Mouse (Mus musculus): ENCODE measurements at regions not wholly inside any gene's neighbourhood (a gene's known extent, or its start where the extent isn't known, plus 50 kb on each side); places are given as distances from the start of the nearest gene placed in this dataset.

GRCm38 (mm10) chr15:5693810-5694209 lies 449.8 kb upstream of the Ptger4 start:
- no peaks in the 10 kb centered on the region for H3K36me3 ChIP-seq (ENCODE audit: control insufficient read depth, insufficient read depth, low read length)
- no peaks in the 10 kb centered on the region for H3K27me3 ChIP-seq (replicated peaks; ENCODE audit: control insufficient read depth, insufficient read depth, low read length)
- no peak overlapping the region for H3K27ac ChIP-seq (ENCODE audit: insufficient read depth, low read depth, low read length)
- DNase-seq = no peak
- WGBS = 87% methylated on average over 1 of the region's 1 CpGs
- no peak overlapping the region for H3K4me3 ChIP-seq (ENCODE audit: insufficient read depth, low read depth, low read length)
- no peak for TF ChIP-seq POLR2A (IDR thresholded peaks at IDR 0.05; ENCODE audit: low read depth, low read length)
- H3K4me1 ChIP-seq (ENCODE audit: control insufficient read depth, insufficient read depth, low read length) = no peaks in the 10 kb centered on the region

GRCm38 (mm10) chr15:5695015-5695414 lies 451.0 kb upstream of the Ptger4 start:
- H3K27ac ChIP-seq (ENCODE audit: insufficient read depth, low read depth, low read length) = no peak overlapping the region
- no peaks in the 10 kb centered on the region for H3K36me3 ChIP-seq (ENCODE audit: control insufficient read depth, insufficient read depth, low read length)
- no peak for DNase-seq
- 79% methylated on average over 3 of the region's 3 CpGs for WGBS
- no peaks in the 10 kb centered on the region for H3K4me1 ChIP-seq (ENCODE audit: control insufficient read depth, insufficient read depth, low read length)
- no peak overlapping the region for H3K4me3 ChIP-seq (ENCODE audit: insufficient read depth, low read depth, low read length)
- no peak for TF ChIP-seq CTCF (conservative IDR thresholded peaks at IDR 0.05; ENCODE audit: insufficient read depth, insufficient read length, low read depth, low read length)
- no peak for TF ChIP-seq POLR2A (IDR thresholded peaks at IDR 0.05; ENCODE audit: low read depth, low read length)
- no peaks in the 10 kb centered on the region for H3K27me3 ChIP-seq (replicated peaks; ENCODE audit: control insufficient read depth, insufficient read depth, low read length)

- DNase-seq = no peak
These were observed 464.5 kb upstream of the Ptger4 start for GRCm38 (mm10) chr15:5708454-5708853.

GRCm38 (mm10) chr15:5740658-5741057 lies 496.7 kb upstream of the Ptger4 start:
- Histone ChIP-seq H3K36me3 (ENCODE audit: control insufficient read depth, insufficient read depth, low read length) (no peaks in the 10 kb centered on the region), H3K27ac (ENCODE audit: insufficient read depth, low read depth, low read length) (no peak overlapping the region), H3K4me1 (ENCODE audit: control insufficient read depth, insufficient read depth, low read length) (no peaks in the 10 kb centered on the region), H3K27me3 (replicated peaks; ENCODE audit: control insufficient read depth, insufficient read depth, low read length) (no peaks in the 10 kb centered on the region), H3K4me3 (ENCODE audit: insufficient read depth, low read depth, low read length) (no peak overlapping the region)
- DNase-seq = no peak
- 11% methylated on average over 1 of the region's 1 CpGs for WGBS
- TF ChIP-seq POLR2A (IDR thresholded peaks at IDR 0.05; ENCODE audit: low read depth, low read length) (no peak), CTCF (conservative IDR thresholded peaks at IDR 0.05; ENCODE audit: insufficient read depth, insufficient read length, low read depth, low read length) (no peak)

More at GRCm38 (mm10) chr15:5708454-5708853, 464.5 kb upstream of the Ptger4 start:
- H3K4me3 ChIP-seq (ENCODE audit: insufficient read depth, low read depth, low read length) = no peak overlapping the region
- H3K27ac ChIP-seq (ENCODE audit: insufficient read depth, low read depth, low read length) = no peak overlapping the region
- TF ChIP-seq CTCF (conservative IDR thresholded peaks at IDR 0.05; ENCODE audit: insufficient read depth, insufficient read length, low read depth, low read length) (no peak), POLR2A (IDR thresholded peaks at IDR 0.05; ENCODE audit: low read depth, low read length) (no peak)
- WGBS = 80% methylated on average over 5 of the region's 5 CpGs
- H3K36me3 ChIP-seq (ENCODE audit: control insufficient read depth, insufficient read depth, low read length) = no peaks in the 10 kb centered on the region
- H3K4me1 ChIP-seq (ENCODE audit: control insufficient read depth, insufficient read depth, low read length) = no peaks in the 10 kb centered on the region
- H3K27me3 ChIP-seq (replicated peaks; ENCODE audit: control insufficient read depth, insufficient read depth, low read length) = no peaks in the 10 kb centered on the region

- no peak overlapping the region for H3K27ac ChIP-seq (ENCODE audit: insufficient read depth, low read depth, low read length)
- DNase-seq = no peak
- WGBS = 93% methylated on average over 5 of the region's 5 CpGs
- no peaks in the 10 kb centered on the region for H3K4me1 ChIP-seq (ENCODE audit: control insufficient read depth, insufficient read depth, low read length)
- H3K4me3 ChIP-seq (ENCODE audit: insufficient read depth, low read depth, low read length) = no peak overlapping the region
- no peaks in the 10 kb centered on the region for H3K36me3 ChIP-seq (ENCODE audit: control insufficient read depth, insufficient read depth, low read length)
- H3K27me3 ChIP-seq (replicated peaks; ENCODE audit: control insufficient read depth, insufficient read depth, low read length) = no peaks in the 10 kb centered on the region
- TF ChIP-seq POLR2A (IDR thresholded peaks at IDR 0.05; ENCODE audit: low read depth, low read length) = no peak
- no peak for TF ChIP-seq CTCF (conservative IDR thresholded peaks at IDR 0.05; ENCODE audit: insufficient read depth, insufficient read length, low read depth, low read length)
These were observed 499.9 kb upstream of the Ptger4 start for GRCm38 (mm10) chr15:5743893-5744292.

GRCm38 (mm10) chr15:5758690-5759089 lies 514.7 kb upstream of the Ptger4 start:
- no peak for DNase-seq
- Histone ChIP-seq H3K4me1 (ENCODE audit: control insufficient read depth, insufficient read depth, low read length) (no peaks in the 10 kb centered on the region), H3K4me3 (ENCODE audit: insufficient read depth, low read depth, low read length) (no peak overlapping the region), H3K27ac (ENCODE audit: insufficient read depth, low read depth, low read length) (no peak overlapping the region), H3K27me3 (replicated peaks; ENCODE audit: control insufficient read depth, insufficient read depth, low read length) (no peaks in the 10 kb centered on the region; the same call in 1 of the 2 replicates), H3K36me3 (ENCODE audit: control insufficient read depth, insufficient read depth, low read length) (no peaks in the 10 kb centered on the region)
- no peak for TF ChIP-seq CTCF (conservative IDR thresholded peaks at IDR 0.05; ENCODE audit: insufficient read depth, insufficient read length, low read depth, low read length)
- no peak for TF ChIP-seq POLR2A (IDR thresholded peaks at IDR 0.05; ENCODE audit: low read depth, low read length)
- 75% methylated on average over 2 of the region's 2 CpGs for WGBS

GRCm38 (mm10) chr15:5762216-5762615 lies 518.2 kb upstream of the Ptger4 start:
- H3K4me3 ChIP-seq (ENCODE audit: insufficient read depth, low read depth, low read length) = no peak overlapping the region
- H3K4me1 ChIP-seq (ENCODE audit: control insufficient read depth, insufficient read depth, low read length) = no peaks in the 10 kb centered on the region
- H3K27ac ChIP-seq (ENCODE audit: insufficient read depth, low read depth, low read length) = no peak overlapping the region
- H3K36me3 ChIP-seq (ENCODE audit: control insufficient read depth, insufficient read depth, low read length) = no peaks in the 10 kb centered on the region
- no peaks in the 10 kb centered on the region for H3K27me3 ChIP-seq (replicated peaks; ENCODE audit: control insufficient read depth, insufficient read depth, low read length)
- DNase-seq = no peak
- TF ChIP-seq POLR2A (IDR thresholded peaks at IDR 0.05; ENCODE audit: low read depth, low read length) (no peak), CTCF (conservative IDR thresholded peaks at IDR 0.05; ENCODE audit: insufficient read depth, insufficient read length, low read depth, low read length) (no peak)
- 83% methylated on average over 4 of the region's 4 CpGs for WGBS

GRCm38 (mm10) chr15:5777074-5777473 lies 522.5 kb upstream of the Dab2 start:
- Histone ChIP-seq H3K4me1 (ENCODE audit: control insufficient read depth, insufficient read depth, low read length) (no peaks in the 10 kb centered on the region), H3K4me3 (ENCODE audit: insufficient read depth, low read depth, low read length) (no peak overlapping the region), H3K27ac (ENCODE audit: insufficient read depth, low read depth, low read length) (no peak overlapping the region), H3K36me3 (ENCODE audit: control insufficient read depth, insufficient read depth, low read length) (no peaks in the 10 kb centered on the region), H3K27me3 (replicated peaks; ENCODE audit: control insufficient read depth, insufficient read depth, low read length) (no peaks in the 10 kb centered on the region)
- 81% methylated on average over 4 of the region's 4 CpGs for WGBS
- TF ChIP-seq POLR2A (IDR thresholded peaks at IDR 0.05; ENCODE audit: low read depth, low read length) = no peak
- no peak for DNase-seq

All from kidney, adult 2 months (tissue).